In the genomic region with DNA sequence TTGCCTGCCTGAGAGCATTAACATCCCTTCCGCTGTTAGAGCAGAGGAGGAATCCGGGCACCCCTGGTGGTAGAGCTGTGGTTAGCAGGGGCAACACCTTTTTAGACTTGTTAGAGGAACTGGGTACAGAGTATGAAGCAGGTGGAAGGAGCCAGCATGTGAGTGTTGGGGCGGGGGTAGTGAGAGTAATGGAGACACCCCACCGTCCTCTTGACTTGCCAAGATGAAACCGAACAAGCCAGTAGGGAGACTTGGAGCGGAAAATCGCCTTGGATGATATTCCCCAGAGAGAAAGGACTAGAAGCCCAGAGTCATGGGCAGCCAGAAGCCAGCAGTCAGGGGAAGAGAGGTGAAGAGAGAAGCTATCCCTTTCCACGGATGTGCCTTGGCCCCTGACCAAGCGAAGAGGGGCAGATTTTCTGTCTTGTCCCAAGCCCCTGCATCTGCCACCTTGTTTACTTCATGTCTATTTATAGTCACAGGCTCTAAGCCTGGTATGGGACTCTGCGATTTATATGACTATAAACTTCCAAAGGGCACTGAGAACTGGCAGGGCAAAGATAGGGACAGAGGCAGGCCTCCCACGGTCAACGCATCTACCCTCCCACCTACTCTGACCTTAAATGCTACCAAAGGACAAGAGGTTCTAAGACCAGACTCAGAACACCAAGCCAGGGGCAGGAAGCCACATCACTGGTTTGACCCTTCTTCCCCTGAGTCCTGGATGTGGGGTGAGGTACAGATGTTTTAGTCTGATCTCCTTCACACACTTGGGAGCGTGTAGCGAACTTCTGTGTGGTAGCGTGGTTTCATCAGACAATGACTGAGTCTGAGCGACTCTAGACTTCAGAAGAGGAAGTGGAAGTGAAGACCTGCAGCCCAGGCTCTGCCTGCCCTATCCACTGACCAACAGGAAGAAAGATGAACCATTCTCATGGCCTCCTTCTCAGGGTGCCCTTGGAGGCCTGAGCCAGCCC, we compare ENCODE assay signal across 8 mouse cellular contexts. TPM values are rescaled to one million over a fixed set of nuclear protein-coding genes. Genes with fewer than 3 reads are reported as not detected.
DNase-seq lines count a peak whose midpoint lies in the region; ATAC-seq and TF ChIP-seq lines count a peak whose summit lies in the region.

No protein-coding gene starts in this region.

- no peak overlapping the region for H3K4me2 ChIP-seq in hindbrain, embryonic 13.5 days
- no peak overlapping the region for H3K4me2 ChIP-seq in hindbrain, embryonic 14.5 days (replicated peaks)

- 0 out of 2 replicates have a peak overlapping the region, but pooled peaks have one; percentile 8 for H3K27ac ChIP-seq in hindbrain, embryonic 13.5 days
- no peak overlapping the region for H3K27ac ChIP-seq in hindbrain, embryonic 14.5 days
- no peak overlapping the region for H3K27ac ChIP-seq in spleen, adult 2 months (ENCODE audit: insufficient read depth, low read length)
- H3K27ac ChIP-seq in cerebellum, adult 2 months (ENCODE audit: insufficient read depth, low read length) = no peak overlapping the region

- peak; percentile 29; the same call in 1 of the 2 replicates for TF ChIP-seq CTCF in spleen, adult 2 months (IDR thresholded peaks at IDR 0.05; ENCODE audit: extremely low read depth, insufficient read depth, insufficient read length, insufficient replicate concordance)
- no peak; the same call in 1 of the 2 replicates for TF ChIP-seq CTCF in cerebellum, adult 2 months (IDR thresholded peaks at IDR 0.05; ENCODE audit: borderline replicate concordance, insufficient read depth, low read depth, low read length)

- peaks cover 64% of the 10 kb centered on the region for H3K4me1 ChIP-seq in hindbrain, embryonic 13.5 days (replicated peaks)
- H3K4me1 ChIP-seq in hindbrain, embryonic 14.5 days (replicated peaks; ENCODE audit: control insufficient read depth, insufficient read depth, low read length) = peaks cover 50% of the 10 kb centered on the region
- H3K4me1 ChIP-seq in spleen, adult 2 months (ENCODE audit: control insufficient read depth, insufficient read depth, insufficient read length) = peaks cover 6% of the 10 kb centered on the region; the same call in 1 of the 2 replicates
- H3K4me1 ChIP-seq in cerebellum, adult 2 months (ENCODE audit: control insufficient read depth, insufficient read depth, low read length) = peaks cover 3% of the 10 kb centered on the region

- no peak for DNase-seq in hindbrain, embryonic 14.5 days (ENCODE audit: low spot score)
- peak; percentile 83 for DNase-seq in MEL-GATA-1-ER (ENCODE audit: extremely low read depth, low read depth)
- peak; percentile 52 for DNase-seq in induced T-regulatory cell, adult 2 months (ENCODE audit: low read depth)
- peak; percentile 63 to 73 for DNase-seq in spleen, adult 2 months (ENCODE audit: low read depth in 1 of 2, low spot score in 2 of 2)
- no peak for DNase-seq in cerebellum, adult 2 months
- DNase-seq in left cerebral cortex, postnatal 4 days = no peak

- no peak for TF ChIP-seq POLR2A in spleen, adult 2 months (IDR thresholded peaks at IDR 0.05; ENCODE audit: low read depth, low read length)
- no peak for TF ChIP-seq POLR2A in cerebellum, adult 2 months (IDR thresholded peaks at IDR 0.05; ENCODE audit: borderline replicate concordance, insufficient read depth, low read length)

- H3K27me3 ChIP-seq in hindbrain, embryonic 13.5 days = peaks cover 56% of the 10 kb centered on the region
- peaks cover 41% of the 10 kb centered on the region for H3K27me3 ChIP-seq in hindbrain, embryonic 14.5 days (ENCODE audit: control insufficient read depth, insufficient read depth, low read length)
- peaks cover 4% of the 10 kb centered on the region for H3K27me3 ChIP-seq in spleen, adult 2 months (ENCODE audit: control insufficient read depth, insufficient read depth, low read length)
- H3K27me3 ChIP-seq in cerebellum, adult 2 months (ENCODE audit: control insufficient read depth, insufficient read depth, low read length) = no peaks in the 10 kb centered on the region

- WGBS in hindbrain, embryonic 13.5 days = 55% methylated on average over 16 of the region's 16 CpGs
- WGBS in hindbrain, embryonic 14.5 days = 58% methylated on average over 16 of the region's 16 CpGs
- 22% methylated on average over 16 of the region's 16 CpGs for WGBS in spleen, adult 2 months
- 41% methylated on average over 16 of the region's 16 CpGs for WGBS in cerebellum, adult 2 months

- no peak overlapping the region; the same call in 1 of the 2 replicates for H3K9ac ChIP-seq in hindbrain, embryonic 13.5 days
- H3K9ac ChIP-seq in hindbrain, embryonic 14.5 days = no peak overlapping the region

- no peak for ATAC-seq in hindbrain, embryonic 13.5 days (ENCODE audit: low FRiP score)
- ATAC-seq in hindbrain, embryonic 14.5 days (ENCODE audit: low FRiP score) = no peak
- ATAC-seq in erythroid progenitor cell, adult 5-6 weeks (replicated peaks; ENCODE audit: low FRiP score, poor library complexity, severe bottlenecking) = no peak

- no peaks in the 10 kb centered on the region for H3K9me3 ChIP-seq in hindbrain, embryonic 13.5 days
- H3K9me3 ChIP-seq in hindbrain, embryonic 14.5 days (ENCODE audit: control insufficient read depth, low read length) = no peaks in the 10 kb centered on the region

- no peaks in the 10 kb centered on the region for H3K36me3 ChIP-seq in hindbrain, embryonic 13.5 days
- no peaks in the 10 kb centered on the region for H3K36me3 ChIP-seq in hindbrain, embryonic 14.5 days (replicated peaks; ENCODE audit: control insufficient read depth, insufficient read depth)
- no peaks in the 10 kb centered on the region for H3K36me3 ChIP-seq in spleen, adult 2 months (ENCODE audit: control insufficient read depth, insufficient read depth, low read length)

- H3K4me3 ChIP-seq in hindbrain, embryonic 13.5 days = no peak overlapping the region
- no peak overlapping the region for H3K4me3 ChIP-seq in hindbrain, embryonic 14.5 days (replicated peaks; ENCODE audit: low read length)
- no peak overlapping the region for H3K4me3 ChIP-seq in spleen, adult 2 months (ENCODE audit: extremely low read depth, insufficient read depth, insufficient read length)
- no peak overlapping the region for H3K4me3 ChIP-seq in cerebellum, adult 2 months (replicated peaks; ENCODE audit: insufficient read depth, low read depth, low read length)

- intact Hi-C loops in left cerebral cortex, postnatal 4 days (cut with DNase I) = loop anchor here (10.0 kb wide), 1 partner anchor 127 kb away; no protein-coding TSS in a partner anchor

RNA-seq across cellular contexts. Expression of gene Btrc, which starts 55.9 kb away (rescaled TPM):
- 67.5 and 71.6 TPM in 2 replicates for polyA plus RNA-seq in hindbrain, embryonic 13.5 days (2015; fragmentation: Nextera tagmentation; extraction: Ambion mirVana)
- polyA plus RNA-seq in hindbrain, embryonic 14.5 days (2014; fragmentation: Nextera tagmentation; extraction: Ambion mirVana) = 74.3 TPM in 2 replicates
- polyA plus RNA-seq in spleen, adult 2 months (2012; rRNA removed) = 8.9 and 11.2 TPM in 2 replicates
- 130 and 155 TPM in 2 replicates for total RNA-seq in erythroid progenitor cell, adult 5-6 weeks (2015; ENCODE audit: low replicate concordance)
- 235 and 268 TPM in 2 replicates for total RNA-seq in erythroid progenitor cell, adult 5-6 weeks (2017; ENCODE audit: low replicate concordance)
- 65.9 and 66.5 TPM in 2 replicates for polyA plus RNA-seq in cerebellum, adult 2 months (2012; rRNA removed)
- total RNA-seq in left cerebral cortex, postnatal 4 days (2021) = 10 to 100 TPM; 74.0 to 80.0 TPM

Comparison
In these comparisons a context has a peak if more than half of its experiments do, and no peak if none do; other contexts are left out.
1. DNase-seq: peak in MEL-GATA-1-ER (single experiment), induced T-regulatory cell, adult 2 months (single experiment) and spleen, adult 2 months (2 of 2); none in hindbrain, embryonic 14.5 days (single experiment), cerebellum, adult 2 months (0 of 2) and left cerebral cortex, postnatal 4 days (single experiment).